Mouse (Mus musculus) liver, embryonic 16.5 days (tissue): ENCODE measurements around the gene Arf3. TPM values are rescaled to one million over a fixed set of nuclear protein-coding genes. Genes with fewer than 3 reads are reported as not detected.
A peak's percentile ranks its signal among the peaks of the same experiment; 100 is the strongest.

ENCODE experiments used
- ATAC-seq: fragments of 200-750 bp; cut with Nextera tagmentation; 2 replicates; pipeline ENCODE4 v1.8.0; 2017; ENCODE audit warnings: low read depth, mild to moderate bottlenecking, moderate number of reproducible peaks, moderate library complexity
- H3K27ac ChIP-seq: fragments of 300-500 bp; sonication (generic); 2 replicates; pipeline ENCODE4 v1.5.1; 2014; ENCODE audit warnings: mild to moderate bottlenecking, low read length
- H3K27me3 ChIP-seq: fragments of 300-500 bp; sonication (generic); 2 replicates; pipeline ENCODE4 v1.6.1; 2014; ENCODE audit warnings: low read depth, low read length, mixed read lengths; ENCODE audit not compliant: control insufficient read depth, insufficient read depth
- H3K36me3 ChIP-seq: fragments of 300-500 bp; sonication (generic); 2 replicates; pipeline ENCODE4 v1.6.1; 2014; ENCODE audit warnings: mild to moderate bottlenecking; ENCODE audit not compliant: control insufficient read depth, insufficient read depth
- H3K4me1 ChIP-seq: fragments of 300-500 bp; sonication (generic); 2 replicates; pipeline ENCODE4 v1.6.1; 2014; ENCODE audit warnings: low read depth, low read length, mixed read lengths; ENCODE audit not compliant: control insufficient read depth
- H3K4me2 ChIP-seq: fragments of 300-500 bp; sonication (generic); 2 replicates; pipeline ENCODE4 v1.6.1; 2014; ENCODE audit warnings: low read depth, low read length, mixed read lengths
- H3K4me3 ChIP-seq: fragments of 300-500 bp; sonication (generic); 2 replicates; pipeline ENCODE4 v1.5.1; 2014; ENCODE audit warnings: low read depth, mild to moderate bottlenecking, low read length
- H3K9ac ChIP-seq: fragments of 300-500 bp; sonication (generic); 2 replicates; pipeline ENCODE4 v1.6.1; 2014; ENCODE audit warnings: low read depth, low read length
- H3K9me3 ChIP-seq: fragments of 300-500 bp; sonication (generic); replicated peaks from 2 replicates; pipeline ENCODE4 v1.6.1; 2016; ENCODE audit warnings: low read length; ENCODE audit not compliant: control insufficient read depth
- WGBS: fragments of 180-500 bp; shearing (Covaris S2); extraction: QIAGEN DNeasy Blood & Tissue Kit; methylation state at CpG from one replicate; pipeline ENCODE4 v1.1.7; 2014; ENCODE audit not compliant: insufficient replicate concordance; 5-methylcytosine and 5-hydroxymethylcytosine counted together
- polyA plus RNA-seq: library from polyadenylated mRNA; unstranded; fragments of >200 nt; fragmentation: Nextera tagmentation; extraction: Ambion mirVana; gene quantifications from 2 replicates; pipeline ENCODE4 v1.2.1, GENCODE M21; 2015

Arf3 gene
- polyA plus RNA-seq, 1 experiment from 2014 or later, result 12.0 TPM

DNA sequence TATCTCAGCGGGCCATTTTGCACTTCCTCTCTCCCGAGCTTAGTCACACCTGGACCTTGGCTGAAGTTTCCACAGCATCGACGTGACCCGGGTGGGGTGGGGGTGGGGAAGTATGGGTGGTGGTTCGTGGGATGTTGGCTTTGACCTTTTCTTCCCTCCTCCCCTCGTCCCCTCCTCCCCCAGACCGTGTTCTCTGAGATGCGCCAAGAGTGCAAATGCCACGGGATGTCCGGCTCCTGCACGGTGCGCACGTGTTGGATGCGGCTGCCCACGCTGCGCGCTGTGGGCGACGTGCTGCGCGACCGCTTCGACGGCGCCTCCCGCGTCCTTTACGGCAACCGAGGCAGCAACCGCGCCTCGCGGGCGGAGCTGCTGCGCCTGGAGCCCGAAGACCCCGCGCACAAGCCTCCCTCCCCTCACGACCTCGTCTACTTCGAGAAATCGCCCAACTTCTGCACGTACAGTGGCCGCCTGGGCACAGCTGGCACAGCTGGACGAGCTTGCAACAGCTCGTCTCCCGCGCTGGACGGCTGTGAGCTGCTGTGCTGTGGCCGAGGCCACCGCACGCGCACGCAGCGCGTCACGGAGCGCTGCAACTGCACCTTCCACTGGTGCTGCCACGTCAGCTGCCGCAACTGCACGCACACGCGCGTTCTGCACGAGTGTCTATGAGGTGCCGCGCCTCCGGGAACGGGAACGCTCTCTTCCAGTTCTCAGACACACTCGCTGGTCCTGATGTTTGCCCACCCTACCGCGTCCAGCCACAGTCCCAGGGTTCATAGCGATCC, 29.4 kb upstream of the Arf3 start:
- H3K27me3 ChIP-seq, result peaks cover 99% of the 10 kb centered on the region
- H3K4me1 ChIP-seq, result no peaks in the 10 kb centered on the region; the same call in 1 of the 2 replicates
- H3K4me2 ChIP-seq, result no peak overlapping the region
- H3K9ac ChIP-seq, result no peak overlapping the region
- 3% methylated on average over 73 of the region's 75 CpGs for WGBS
- no peak overlapping the region for H3K4me3 ChIP-seq
- no peaks in the 10 kb centered on the region for H3K9me3 ChIP-seq
- no peaks in the 10 kb centered on the region for H3K36me3 ChIP-seq
- no peak overlapping the region for H3K27ac ChIP-seq
- ATAC-seq, result no peak

DNA sequence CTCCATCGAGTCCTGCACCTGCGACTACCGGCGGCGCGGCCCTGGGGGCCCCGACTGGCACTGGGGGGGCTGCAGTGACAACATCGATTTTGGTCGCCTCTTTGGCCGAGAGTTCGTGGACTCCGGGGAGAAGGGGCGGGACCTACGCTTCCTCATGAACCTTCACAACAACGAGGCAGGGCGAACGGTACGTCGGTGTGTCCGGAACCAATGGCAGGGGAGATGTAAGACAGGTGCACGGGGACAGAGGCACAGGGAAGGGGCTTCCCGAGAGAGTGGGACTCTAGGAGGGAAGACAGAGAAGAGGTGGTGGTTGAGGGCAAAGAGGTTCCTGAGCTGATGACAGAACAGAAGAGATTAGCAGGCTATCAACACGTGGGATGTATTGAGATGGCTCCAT, 28.8 kb upstream of the Arf3 start:
- Histone ChIP-seq H3K4me3 (no peak overlapping the region), H3K4me2 (no peak overlapping the region), H3K9me3 (no peaks in the 10 kb centered on the region), H3K4me1 (no peaks in the 10 kb centered on the region; the same call in 1 of the 2 replicates), H3K36me3 (no peaks in the 10 kb centered on the region), H3K9ac (no peak overlapping the region), H3K27ac (no peak overlapping the region), H3K27me3 (peaks cover 96% of the 10 kb centered on the region)
- 2% methylated on average over 23 of the region's 23 CpGs for WGBS
- ATAC-seq, result no peak

GRCm38 (mm10) chr15:98791221-98791620, 28.2 kb upstream of the Arf3 start:
- Histone ChIP-seq H3K4me2 (no peak overlapping the region), H3K9me3 (no peaks in the 10 kb centered on the region), H3K9ac (no peak overlapping the region), H3K4me3 (no peak overlapping the region), H3K27ac (no peak overlapping the region), H3K36me3 (no peaks in the 10 kb centered on the region), H3K4me1 (no peaks in the 10 kb centered on the region; the same call in 1 of the 2 replicates), H3K27me3 (peaks cover 93% of the 10 kb centered on the region)
- under 1% methylated on average over 12 of the region's 12 CpGs for WGBS
- ATAC-seq, result no peak

DNA sequence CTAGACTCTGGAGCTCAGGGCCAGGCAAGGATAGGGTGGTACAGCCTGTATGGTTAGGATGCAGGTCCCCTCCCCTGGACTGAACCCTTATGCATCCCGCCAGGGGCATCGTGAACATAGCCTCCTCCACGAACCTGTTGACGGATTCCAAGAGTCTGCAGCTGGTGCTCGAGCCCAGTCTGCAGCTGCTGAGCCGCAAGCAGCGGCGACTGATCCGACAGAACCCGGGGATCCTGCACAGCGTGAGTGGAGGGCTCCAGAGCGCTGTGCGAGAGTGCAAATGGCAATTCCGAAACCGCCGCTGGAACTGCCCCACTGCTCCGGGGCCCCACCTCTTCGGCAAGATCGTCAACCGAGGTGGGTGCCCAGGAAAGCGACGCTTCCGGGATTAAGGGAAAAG, 27.7 kb upstream of the Arf3 start:
- Histone ChIP-seq H3K4me2 (no peak overlapping the region), H3K27ac (no peak overlapping the region), H3K9ac (no peak overlapping the region), H3K4me3 (no peak overlapping the region), H3K27me3 (peaks cover 89% of the 10 kb centered on the region), H3K36me3 (no peaks in the 10 kb centered on the region), H3K9me3 (no peaks in the 10 kb centered on the region), H3K4me1 (no peaks in the 10 kb centered on the region; the same call in 1 of the 2 replicates)
- WGBS, result 1% methylated on average over 23 of the region's 23 CpGs
- ATAC-seq, result no peak

DNA sequence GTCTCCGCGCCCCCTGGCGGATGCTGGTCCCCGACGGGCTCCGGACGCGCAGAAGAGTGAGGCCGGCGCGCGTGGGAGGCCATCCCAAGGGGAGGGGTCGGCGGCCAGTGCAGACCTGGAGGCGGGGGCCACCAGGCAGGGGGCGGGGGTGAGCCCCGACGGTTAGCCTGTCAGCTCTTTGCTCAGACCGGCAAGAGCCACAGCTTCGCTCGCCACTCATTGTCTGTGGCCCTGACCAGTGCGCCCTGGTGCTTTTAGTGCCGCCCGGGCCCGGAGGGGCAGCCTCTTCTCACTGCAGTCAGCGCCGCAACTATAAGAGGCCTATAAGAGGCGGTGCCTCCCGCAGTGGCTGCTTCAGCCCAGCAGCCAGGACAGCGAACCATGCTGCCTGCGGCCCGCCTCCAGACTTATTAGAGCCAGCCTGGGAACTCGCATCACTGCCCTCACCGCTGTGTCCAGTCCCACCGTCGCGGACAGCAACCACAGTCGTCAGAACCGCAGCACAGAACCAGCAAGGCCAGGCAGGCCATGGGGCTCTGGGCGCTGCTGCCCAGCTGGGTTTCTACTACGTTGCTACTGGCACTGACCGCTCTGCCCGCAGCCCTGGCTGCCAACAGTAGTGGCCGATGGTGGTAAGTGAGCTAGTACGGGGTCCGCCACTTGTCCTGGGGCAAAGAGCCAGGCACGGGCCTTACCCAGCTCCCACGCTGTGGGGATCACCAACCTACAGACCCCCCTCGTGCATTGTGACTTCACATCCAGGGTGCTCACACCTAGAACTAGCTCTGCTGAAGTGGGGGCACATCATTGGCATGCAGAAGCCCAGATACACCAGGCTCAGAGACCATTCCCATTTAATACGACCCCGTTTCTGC, 26.9 kb upstream of the Arf3 start, which contains the start of gene Wnt1:
Gene Wnt1 (plus strand): TSS at position 197 of the 875 bp plus-strand sequence.
- peaks cover 84% of the 10 kb centered on the region for H3K27me3 ChIP-seq
- H3K27ac ChIP-seq, result no peak within 1 kb of the TSS
- no peaks in the 10 kb centered on the region for H3K9me3 ChIP-seq
- no peak within 1 kb of the TSS for H3K4me2 ChIP-seq
- no peak within 1 kb of the TSS for H3K9ac ChIP-seq
- H3K36me3 ChIP-seq, result no peaks in the 10 kb centered on the region
- H3K4me3 ChIP-seq, result peak within 1 kb of the TSS; percentile 17; the same call in 1 of the 2 replicates
- 6% methylated on average over 51 of the region's 51 CpGs for WGBS
- ATAC-seq, result no peak
- no peaks in the 10 kb centered on the region; the same call in 1 of the 2 replicates for H3K4me1 ChIP-seq

DNA sequence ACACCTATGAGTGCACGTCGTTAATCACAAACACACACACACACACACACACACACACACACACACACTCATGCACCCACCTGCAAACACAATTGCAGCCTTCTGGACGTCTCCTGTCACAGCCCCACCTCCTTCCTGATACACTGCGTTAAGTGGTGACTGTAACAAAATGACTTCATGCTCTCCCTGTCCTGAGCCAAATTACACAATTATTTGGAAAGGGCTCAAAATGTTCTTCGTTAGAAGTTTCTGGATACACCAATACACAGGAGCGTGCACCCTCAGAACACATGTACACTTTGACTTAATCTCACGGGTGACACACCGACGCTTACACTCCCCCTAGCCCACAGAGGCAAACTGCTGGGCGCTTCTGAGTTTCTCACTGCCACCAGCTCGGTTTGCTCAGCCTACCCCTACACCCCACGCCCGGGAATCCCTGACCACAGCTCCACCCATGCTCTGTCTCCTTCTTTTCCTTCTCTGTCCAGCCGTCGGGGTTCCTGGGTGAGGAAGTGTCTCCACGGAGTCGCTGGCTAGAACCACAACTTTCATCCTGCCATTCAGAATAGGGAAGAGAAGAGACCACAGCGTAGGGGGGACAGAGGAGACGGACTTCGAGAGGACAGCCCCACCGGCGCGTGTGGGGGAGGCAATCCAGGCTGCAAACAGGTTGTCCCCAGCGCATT, 26.1 kb upstream of the Arf3 start:
- Histone ChIP-seq H3K9me3 (no peaks in the 10 kb centered on the region), H3K9ac (no peak overlapping the region), H3K27me3 (peaks cover 76% of the 10 kb centered on the region), H3K27ac (no peak overlapping the region), H3K36me3 (no peaks in the 10 kb centered on the region), H3K4me2 (no peak overlapping the region), H3K4me3 (no peak overlapping the region), H3K4me1 (no peaks in the 10 kb centered on the region; the same call in 1 of the 2 replicates)
- no peak for ATAC-seq
- WGBS, result 9% methylated on average over 24 of the region's 24 CpGs

DNA sequence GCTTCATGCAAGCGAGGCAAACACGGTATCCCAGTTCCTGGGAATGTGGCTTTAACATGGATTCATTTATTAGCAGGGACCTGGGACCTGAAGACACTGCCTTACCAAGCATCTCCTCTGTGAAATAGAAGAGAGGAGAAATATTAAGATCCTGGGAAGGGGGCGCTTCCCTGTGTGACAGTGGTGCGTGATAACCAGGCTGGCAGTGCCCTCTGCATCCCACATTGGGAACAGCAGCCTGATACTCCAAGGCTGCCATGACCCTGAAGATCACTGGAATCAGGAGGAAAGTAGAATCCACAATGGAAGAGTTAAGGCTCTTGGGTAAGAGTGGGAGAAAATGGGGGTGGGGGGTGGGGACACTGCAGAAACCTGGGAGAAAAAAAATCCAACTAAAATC, 24.9 kb upstream of the Arf3 start:
- peaks cover 64% of the 10 kb centered on the region for H3K27me3 ChIP-seq
- no peak for ATAC-seq
- 28% methylated on average over 4 of the region's 4 CpGs for WGBS

GRCm38 (mm10) chr15:98785744-98786143, 22.7 kb upstream of the Arf3 start:
- no peaks in the 10 kb centered on the region for H3K9me3 ChIP-seq
- no peak overlapping the region for H3K4me3 ChIP-seq
- H3K4me2 ChIP-seq, result no peak overlapping the region
- no peak overlapping the region for H3K27ac ChIP-seq
- H3K27me3 ChIP-seq, result peaks cover 59% of the 10 kb centered on the region
- H3K9ac ChIP-seq, result no peak overlapping the region
- H3K4me1 ChIP-seq, result no peaks in the 10 kb centered on the region; the same call in 1 of the 2 replicates
- WGBS, result 31% methylated on average over 7 of the region's 7 CpGs
- no peak for ATAC-seq
- no peaks in the 10 kb centered on the region for H3K36me3 ChIP-seq

More for the DNA sequence above, 24.9 kb upstream of the Arf3 start:
- Histone ChIP-seq H3K4me3 (no peak overlapping the region), H3K4me2 (no peak overlapping the region), H3K9ac (no peak overlapping the region), H3K9me3 (no peaks in the 10 kb centered on the region), H3K27ac (no peak overlapping the region), H3K4me1 (no peaks in the 10 kb centered on the region; the same call in 1 of the 2 replicates), H3K36me3 (no peaks in the 10 kb centered on the region)
